ENCODE assay signal across 1 mouse cellular context in genomic region chr11:68939451-68940304, GRCm38 (mm10).
TF ChIP-seq lines count a peak whose summit lies in the region.

No protein-coding gene starts in this region.

TF ChIP-seq in MEL, 35 proteins besides CTCF, POLR2A, EP300 and RAD21:
- TF ChIP-seq MEF2A (IDR thresholded peaks at IDR 0.05; ENCODE audit: extremely low read depth, insufficient replicate concordance, low read depth, low read length, poor library complexity, severe bottlenecking) (no peak), USF2 (IDR thresholded peaks at IDR 0.05; ENCODE audit: borderline replicate concordance in 1 of 2, insufficient read depth in 1 of 2, low read depth in 1 of 2, low read length in 2 of 2) (peak in 1 of 2 experiments; percentile 68; a peak in 1 of 4 replicates), MXI1 (IDR thresholded peaks at IDR 0.05; ENCODE audit: low read depth, low read length) (peak; percentile 67), GATA1 (IDR thresholded peaks at IDR 0.05; ENCODE audit: low read depth, low read length) (0 out of 2 replicates have a peak, but pooled peaks have one; percentile 2), ETS1 (IDR thresholded peaks at IDR 0.05; ENCODE audit: low read depth, low read length) (0 out of 2 replicates have a peak, but pooled peaks have one; percentile 21), ZKSCAN1 (IDR thresholded peaks at IDR 0.05; ENCODE audit: low read depth, low read length) (no peak), SIN3A (IDR thresholded peaks at IDR 0.05; ENCODE audit: low read length) (peak; percentile 80), NELFE (IDR thresholded peaks at IDR 0.05; ENCODE audit: low read depth, low read length) (peak; percentile 78), MYC (IDR thresholded peaks at IDR 0.05; ENCODE audit: low read depth, low read length) (0 out of 2 replicates have a peak, but pooled peaks have one; percentile 4), ZMIZ1 (IDR thresholded peaks at IDR 0.05; ENCODE audit: low read depth, low read length) (peak; percentile 59; the same call in 1 of the 2 replicates), BHLHE40 (IDR thresholded peaks at IDR 0.05; ENCODE audit: borderline replicate concordance, low read depth, low read length) (no peak), POLR2AphosphoS2 (IDR thresholded peaks at IDR 0.05; ENCODE audit: low read length) (peak; percentile 80), ELF1 (IDR thresholded peaks at IDR 0.05; ENCODE audit: low read depth, low read length) (peak; percentile 95), E2F4 (IDR thresholded peaks at IDR 0.05; ENCODE audit: borderline replicate concordance, low read depth, low read length) (no peak), TAL1 (IDR thresholded peaks at IDR 0.05; ENCODE audit: low read length) (no peak), USF1 (IDR thresholded peaks at IDR 0.05; ENCODE audit: low read depth, low read length) (peak; percentile 90), CHD2 (IDR thresholded peaks at IDR 0.05; ENCODE audit: low read length) (no peak), HCFC1 (IDR thresholded peaks at IDR 0.05; ENCODE audit: low read depth, low read length) (peak; percentile 71), ZNF384 (IDR thresholded peaks at IDR 0.05; ENCODE audit: low read depth, low read length) (peak; percentile 46; the same call in 1 of the 2 replicates), TBP (IDR thresholded peaks at IDR 0.05; ENCODE audit: low read depth, low read length) (peak; percentile 74)
